Mouse (Mus musculus): ENCODE data around the gene Dmtf1. TPM values are rescaled to one million over a fixed set of nuclear protein-coding genes. Genes with fewer than 3 reads are reported as not detected.

The Dmtf1 gene
- polyA plus RNA-seq, 1 experiment from 2014 or later: 76.8 TPM

- WGBS: under 1% methylated on average over 51 of the region's 55 CpGs
These were observed 633 bp downstream of the Dmtf1 start for GRCm38 (mm10) chr5:9160831-9161455.

GRCm38 (mm10) chr5:9157336-9157735, 4.2 kb downstream of the Dmtf1 start:
- Histone ChIP-seq H3K27me3 (ENCODE audit: control insufficient read depth, insufficient read depth, low read length) (no peaks in the 10 kb centered on the region), H3K36me3 (ENCODE audit: control insufficient read depth, insufficient read depth, low read length) (no peaks in the 10 kb centered on the region), H3K4me2 (ENCODE audit: low read depth, low read length, severe bottlenecking) (no peak overlapping the region), H3K27ac (ENCODE audit: low read depth, low read length) (no peak overlapping the region), H3K9me3 (ENCODE audit: control insufficient read depth, low read length) (no peaks in the 10 kb centered on the region), H3K9ac (ENCODE audit: low read length) (no peak overlapping the region), H3K4me3 (ENCODE audit: low read depth, low read length) (no peak overlapping the region), H3K4me1 (replicated peaks; ENCODE audit: control insufficient read depth, insufficient read depth, low read length) (0 out of 2 replicates have a peak, but pooled peaks cover under 1% of the 10 kb centered on the region)
- WGBS: 79% methylated on average over 1 of the region's 1 CpGs
- no peak for ATAC-seq (replicated peaks; ENCODE audit: low FRiP score)
- DNase-seq (ENCODE audit: low spot score): no peak

More at GRCm38 (mm10) chr5:9160831-9161455, 633 bp downstream of the Dmtf1 start:
- Histone ChIP-seq H3K9me3 (ENCODE audit: control insufficient read depth, low read length) (no peaks in the 10 kb centered on the region), H3K27me3 (ENCODE audit: control insufficient read depth, insufficient read depth, low read length) (no peaks in the 10 kb centered on the region), H3K36me3 (ENCODE audit: control insufficient read depth, insufficient read depth, low read length) (no peaks in the 10 kb centered on the region), H3K9ac (ENCODE audit: low read length) (peak overlapping the region; percentile 94), H3K4me1 (replicated peaks; ENCODE audit: control insufficient read depth, insufficient read depth, low read length) (0 out of 2 replicates have a peak, but pooled peaks cover 2% of the 10 kb centered on the region), H3K4me3 (ENCODE audit: low read depth, low read length) (peak overlapping the region; percentile 96), H3K27ac (ENCODE audit: low read depth, low read length) (peak overlapping the region; percentile 99), H3K4me2 (ENCODE audit: low read depth, low read length, severe bottlenecking) (peak overlapping the region; percentile 63)
- ATAC-seq (replicated peaks; ENCODE audit: low FRiP score) (peak; percentile 82), DNase-seq (ENCODE audit: low spot score) (peak; percentile 85)

- Histone ChIP-seq H3K36me3 (ENCODE audit: control insufficient read depth, insufficient read depth, low read length) (no peaks in the 10 kb centered on the region), H3K9ac (ENCODE audit: low read length) (no peak overlapping the region), H3K9me3 (ENCODE audit: control insufficient read depth, low read length) (no peaks in the 10 kb centered on the region), H3K27me3 (ENCODE audit: control insufficient read depth, insufficient read depth, low read length) (no peaks in the 10 kb centered on the region), H3K4me1 (replicated peaks; ENCODE audit: control insufficient read depth, insufficient read depth, low read length) (no peaks in the 10 kb centered on the region), H3K4me3 (ENCODE audit: low read depth, low read length) (no peak overlapping the region), H3K27ac (ENCODE audit: low read depth, low read length) (no peak overlapping the region), H3K4me2 (ENCODE audit: low read depth, low read length, severe bottlenecking) (no peak overlapping the region)
- DNase-seq (ENCODE audit: low spot score): no peak
- ATAC-seq (replicated peaks; ENCODE audit: low FRiP score): no peak
These were observed 4.8 kb downstream of the Dmtf1 start for GRCm38 (mm10) chr5:9156746-9157145.

DNA sequence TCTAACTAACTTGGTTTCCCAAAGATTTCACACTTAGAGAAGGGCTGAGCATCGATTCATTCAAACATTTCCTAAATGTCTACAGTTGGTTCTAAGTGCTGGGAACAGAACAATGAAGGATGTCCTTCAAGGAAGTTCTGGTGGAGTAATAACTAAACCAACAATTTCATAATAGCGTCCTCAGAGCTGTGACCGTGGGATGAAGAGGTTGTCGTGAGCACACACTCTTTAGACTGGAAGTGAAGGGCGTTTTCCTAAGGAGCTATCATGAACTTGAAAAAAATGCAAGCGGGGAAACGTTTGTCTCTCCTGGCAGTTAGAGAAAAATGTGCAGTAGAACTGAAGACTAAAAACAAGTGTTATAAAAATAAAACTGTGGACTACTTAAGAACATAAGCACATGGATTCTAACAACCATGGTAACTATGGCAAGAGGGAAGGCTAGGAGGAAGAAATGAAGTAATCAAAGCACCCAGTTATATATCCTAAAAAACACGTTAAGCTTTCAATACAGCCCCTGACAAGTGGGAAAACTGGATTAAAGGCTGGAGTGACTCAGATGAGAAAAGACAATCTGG, 12.2 kb downstream of the Dmtf1 start:
- Histone ChIP-seq H3K36me3 (ENCODE audit: control insufficient read depth, insufficient read depth, low read length) (peaks cover 2% of the 10 kb centered on the region; the same call in 1 of the 2 replicates), H3K9ac (ENCODE audit: low read length) (no peak overlapping the region), H3K4me3 (ENCODE audit: low read depth, low read length) (no peak overlapping the region)

GRCm38 (mm10) chr5:9142376-9142775, 19.2 kb downstream of the Dmtf1 start:
- no peak for ATAC-seq (replicated peaks; ENCODE audit: low FRiP score)
- H3K36me3 ChIP-seq (ENCODE audit: control insufficient read depth, insufficient read depth, low read length): peaks cover 5% of the 10 kb centered on the region; the same call in 1 of the 2 replicates
- no peak overlapping the region for H3K27ac ChIP-seq (ENCODE audit: low read depth, low read length)

More for the DNA sequence above, 12.2 kb downstream of the Dmtf1 start:
- Histone ChIP-seq H3K4me1 (replicated peaks; ENCODE audit: control insufficient read depth, insufficient read depth, low read length) (no peaks in the 10 kb centered on the region), H3K27ac (ENCODE audit: low read depth, low read length) (no peak overlapping the region), H3K4me2 (ENCODE audit: low read depth, low read length, severe bottlenecking) (no peak overlapping the region), H3K27me3 (ENCODE audit: control insufficient read depth, insufficient read depth, low read length) (no peaks in the 10 kb centered on the region), H3K9me3 (ENCODE audit: control insufficient read depth, low read length) (no peaks in the 10 kb centered on the region)
- no peak for DNase-seq (ENCODE audit: low spot score)
- 93% methylated on average over 8 of the region's 8 CpGs for WGBS
- ATAC-seq (replicated peaks; ENCODE audit: low FRiP score): no peak

DNA sequence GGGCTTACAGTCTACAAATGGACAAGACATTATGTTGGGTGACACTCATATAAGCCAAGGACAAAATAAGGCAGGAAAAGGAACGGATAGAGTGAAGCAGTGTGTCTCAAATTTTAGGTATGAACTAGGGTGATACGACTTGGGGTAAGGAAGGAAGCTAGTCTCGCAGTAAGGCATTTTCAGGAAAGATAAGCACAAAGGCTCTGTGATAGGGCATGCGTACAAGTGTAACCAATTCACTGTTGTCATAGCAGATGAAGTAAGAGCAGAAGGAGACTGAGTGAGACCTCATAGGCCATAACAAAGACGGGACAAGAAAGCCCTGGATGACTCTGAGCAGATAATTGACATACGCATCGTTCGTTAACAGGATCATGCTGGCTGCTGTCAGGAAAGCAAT, 20.9 kb downstream of the Dmtf1 start:
- H3K4me3 ChIP-seq (ENCODE audit: low read depth, low read length): no peak overlapping the region
- no peaks in the 10 kb centered on the region for H3K9me3 ChIP-seq (ENCODE audit: control insufficient read depth, low read length)
- H3K9ac ChIP-seq (ENCODE audit: low read length): no peak overlapping the region
- 90% methylated on average over 8 of the region's 8 CpGs for WGBS
- ATAC-seq (replicated peaks; ENCODE audit: low FRiP score) (no peak), DNase-seq (ENCODE audit: low spot score) (no peak)
- no peaks in the 10 kb centered on the region for H3K4me1 ChIP-seq (replicated peaks; ENCODE audit: control insufficient read depth, insufficient read depth, low read length)
- H3K36me3 ChIP-seq (ENCODE audit: control insufficient read depth, insufficient read depth, low read length): peaks cover 3% of the 10 kb centered on the region; the same call in 1 of the 2 replicates
- H3K27me3 ChIP-seq (ENCODE audit: control insufficient read depth, insufficient read depth, low read length): no peaks in the 10 kb centered on the region
- no peak overlapping the region for H3K27ac ChIP-seq (ENCODE audit: low read depth, low read length)
- no peak overlapping the region for H3K4me2 ChIP-seq (ENCODE audit: low read depth, low read length, severe bottlenecking)

More at GRCm38 (mm10) chr5:9142376-9142775, 19.2 kb downstream of the Dmtf1 start:
- Histone ChIP-seq H3K4me2 (ENCODE audit: low read depth, low read length, severe bottlenecking) (no peak overlapping the region), H3K4me1 (replicated peaks; ENCODE audit: control insufficient read depth, insufficient read depth, low read length) (no peaks in the 10 kb centered on the region), H3K9ac (ENCODE audit: low read length) (no peak overlapping the region), H3K27me3 (ENCODE audit: control insufficient read depth, insufficient read depth, low read length) (no peaks in the 10 kb centered on the region), H3K9me3 (ENCODE audit: control insufficient read depth, low read length) (no peaks in the 10 kb centered on the region), H3K4me3 (ENCODE audit: low read depth, low read length) (no peak overlapping the region)
- 89% methylated on average over 6 of the region's 6 CpGs for WGBS
- no peak for DNase-seq (ENCODE audit: low spot score)

- DNase-seq (ENCODE audit: low spot score): no peak
- 88% methylated on average over 3 of the region's 3 CpGs for WGBS
- H3K36me3 ChIP-seq (ENCODE audit: control insufficient read depth, insufficient read depth, low read length): peaks cover 3% of the 10 kb centered on the region; the same call in 1 of the 2 replicates
These were observed 26.0 kb downstream of the Dmtf1 start for GRCm38 (mm10) chr5:9135588-9135987.

GRCm38 (mm10) chr5:9131786-9132185, 29.8 kb downstream of the Dmtf1 start:
- H3K27me3 ChIP-seq (ENCODE audit: control insufficient read depth, insufficient read depth, low read length): no peaks in the 10 kb centered on the region
- H3K9ac ChIP-seq (ENCODE audit: low read length): no peak overlapping the region
- no peaks in the 10 kb centered on the region for H3K4me1 ChIP-seq (replicated peaks; ENCODE audit: control insufficient read depth, insufficient read depth, low read length)
- 85% methylated on average over 7 of the region's 7 CpGs for WGBS
- no peak overlapping the region for H3K4me2 ChIP-seq (ENCODE audit: low read depth, low read length, severe bottlenecking)
- no peak overlapping the region for H3K4me3 ChIP-seq (ENCODE audit: low read depth, low read length)
- no peak overlapping the region for H3K27ac ChIP-seq (ENCODE audit: low read depth, low read length)
- DNase-seq (ENCODE audit: low spot score) (no peak), ATAC-seq (replicated peaks; ENCODE audit: low FRiP score) (no peak)
- no peaks in the 10 kb centered on the region for H3K9me3 ChIP-seq (ENCODE audit: control insufficient read depth, low read length)
- H3K36me3 ChIP-seq (ENCODE audit: control insufficient read depth, insufficient read depth, low read length): peaks cover 6% of the 10 kb centered on the region

More at GRCm38 (mm10) chr5:9135588-9135987, 26.0 kb downstream of the Dmtf1 start:
- H3K4me1 ChIP-seq (replicated peaks; ENCODE audit: control insufficient read depth, insufficient read depth, low read length): no peaks in the 10 kb centered on the region
- no peak overlapping the region for H3K27ac ChIP-seq (ENCODE audit: low read depth, low read length)
- no peaks in the 10 kb centered on the region for H3K9me3 ChIP-seq (ENCODE audit: control insufficient read depth, low read length)
- H3K27me3 ChIP-seq (ENCODE audit: control insufficient read depth, insufficient read depth, low read length): no peaks in the 10 kb centered on the region
- no peak overlapping the region for H3K9ac ChIP-seq (ENCODE audit: low read length)
- H3K4me3 ChIP-seq (ENCODE audit: low read depth, low read length): no peak overlapping the region
- no peak overlapping the region for H3K4me2 ChIP-seq (ENCODE audit: low read depth, low read length, severe bottlenecking)
- ATAC-seq (replicated peaks; ENCODE audit: low FRiP score): no peak

- Histone ChIP-seq H3K4me2 (ENCODE audit: low read depth, low read length, severe bottlenecking) (no peak overlapping the region), H3K4me1 (replicated peaks; ENCODE audit: control insufficient read depth, insufficient read depth, low read length) (no peaks in the 10 kb centered on the region), H3K9ac (ENCODE audit: low read length) (no peak overlapping the region), H3K9me3 (ENCODE audit: control insufficient read depth, low read length) (no peaks in the 10 kb centered on the region), H3K27me3 (ENCODE audit: control insufficient read depth, insufficient read depth, low read length) (no peaks in the 10 kb centered on the region), H3K4me3 (ENCODE audit: low read depth, low read length) (no peak overlapping the region), H3K36me3 (ENCODE audit: control insufficient read depth, insufficient read depth, low read length) (peaks cover 12% of the 10 kb centered on the region), H3K27ac (ENCODE audit: low read depth, low read length) (no peak overlapping the region)
- DNase-seq (ENCODE audit: low spot score): no peak
- ATAC-seq (replicated peaks; ENCODE audit: low FRiP score): no peak
- 94% methylated on average over 12 of the region's 12 CpGs for WGBS
These were observed 33.0 kb downstream of the Dmtf1 start for GRCm38 (mm10) chr5:9128566-9128965.
